Mouse (Mus musculus): Measurements from ENCODE around the gene Diablo. TPM values are rescaled to one million over a fixed set of nuclear protein-coding genes. Genes with fewer than 3 reads are reported as not detected.
A peak's percentile ranks its signal among the peaks of the same experiment; 100 is the strongest.
"Not testable (repeated sequence)": the region's sequence is repeated elsewhere in the genome, so short reads cannot be mapped to it uniquely, and the experiment has no call there.

The Diablo gene
- polyA plus RNA-seq, 1 experiment from 2014 or later, result 120 TPM

DNA sequence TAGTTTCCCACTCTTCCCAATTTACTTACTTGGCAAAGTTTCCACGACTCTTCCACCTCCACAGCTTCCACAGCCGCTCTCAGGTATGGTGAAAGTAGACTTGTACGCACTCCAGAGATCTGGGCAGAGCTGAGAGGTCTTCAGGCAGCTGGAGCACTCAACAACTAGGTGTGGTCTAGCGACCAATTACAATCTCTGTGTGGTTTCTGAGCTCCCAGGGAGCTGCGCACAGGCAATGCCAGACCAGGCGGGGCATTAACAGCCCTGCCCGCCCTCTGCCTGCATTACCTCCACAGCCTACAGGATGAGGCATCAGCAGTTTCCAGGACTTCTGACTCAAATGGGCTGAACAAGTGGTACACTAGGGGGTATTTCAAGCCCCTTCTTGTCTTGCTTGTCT is 1.3 kb upstream of the Diablo start, which contains the start of gene Gm49027:
TSS of gene Gm49027 (minus strand) at position 208 of the 400 bp plus-strand sequence.
- H3K4me1 ChIP-seq (replicated peaks), result peaks cover 35% of the 10 kb centered on the region
- H3K9ac ChIP-seq (replicated peaks), result peak within 1 kb of the TSS; percentile 27; the same call in 1 of the 2 replicates
- 80% methylated on average over 7 of the region's 7 CpGs for WGBS
- no peak for ATAC-seq (ENCODE audit: insufficient number of reproducible peaks, insufficient read depth, low FRiP score, low TSS enrichment, low read depth)
- H3K36me3 ChIP-seq, result peaks cover 27% of the 10 kb centered on the region
- H3K27me3 ChIP-seq, result no peaks in the 10 kb centered on the region
- no peak within 1 kb of the TSS for H3K27ac ChIP-seq
- H3K4me3 ChIP-seq (replicated peaks), result peak within 1 kb of the TSS; percentile 92
- H3K4me2 ChIP-seq, result peak within 1 kb of the TSS; percentile 88
- H3K9me3 ChIP-seq, result no peaks in the 10 kb centered on the region

DNA sequence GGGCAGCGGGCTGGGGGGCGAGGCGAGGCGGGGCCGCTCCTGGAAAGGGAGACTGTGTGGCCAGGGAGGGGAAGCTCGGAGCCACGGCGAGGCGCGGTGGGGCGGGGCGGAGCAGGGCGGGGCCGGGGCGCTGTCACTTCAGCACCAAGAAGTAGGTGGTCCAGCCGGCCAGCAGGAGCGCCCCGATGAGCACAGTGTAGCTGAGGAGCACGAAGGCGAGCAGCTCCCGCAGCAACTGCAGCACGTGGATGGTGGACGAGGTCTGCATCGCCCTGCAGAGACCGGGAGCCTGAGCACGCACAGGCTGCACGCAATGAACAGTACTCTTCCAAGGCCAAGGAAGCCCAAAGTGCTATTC is 396 bp upstream of the Diablo start:
- H3K9ac ChIP-seq (replicated peaks), result peak overlapping the region; percentile 27; the same call in 1 of the 2 replicates
- peaks cover 24% of the 10 kb centered on the region for H3K36me3 ChIP-seq
- H3K27me3 ChIP-seq, result no peaks in the 10 kb centered on the region
- H3K9me3 ChIP-seq, result no peaks in the 10 kb centered on the region
- H3K4me3 ChIP-seq (replicated peaks), result peak overlapping the region; percentile 92
- peaks cover 35% of the 10 kb centered on the region for H3K4me1 ChIP-seq (replicated peaks)
- peak overlapping the region; percentile 88 for H3K4me2 ChIP-seq
- WGBS, result under 1% methylated on average over 23 of the region's 27 CpGs
- H3K27ac ChIP-seq, result no peak overlapping the region
- ATAC-seq (ENCODE audit: insufficient number of reproducible peaks, insufficient read depth, low FRiP score, low TSS enrichment, low read depth), result peak; percentile 95

- H3K36me3 ChIP-seq, result peaks cover 28% of the 10 kb centered on the region
- H3K4me2 ChIP-seq, result 0 out of 2 replicates have a peak overlapping the region, but pooled peaks have one; percentile 88
- H3K9me3 ChIP-seq, result no peaks in the 10 kb centered on the region
- H3K4me3 ChIP-seq (replicated peaks), result no peak overlapping the region
- no peak overlapping the region for H3K27ac ChIP-seq
- H3K4me1 ChIP-seq (replicated peaks), result peaks cover 35% of the 10 kb centered on the region
- ATAC-seq (ENCODE audit: insufficient number of reproducible peaks, insufficient read depth, low FRiP score, low TSS enrichment, low read depth), result no peak
- 0 out of 2 replicates have a peak overlapping the region, but pooled peaks have one; percentile 9 for H3K9ac ChIP-seq (replicated peaks)
- H3K27me3 ChIP-seq, result no peaks in the 10 kb centered on the region
- WGBS, result 79% methylated on average over 1 of the region's 1 CpGs
Observed at GRCm38 (mm10) chr5:123522166-123522565, 1.8 kb downstream of the Diablo start.

GRCm38 (mm10) chr5:123521621-123522020 is 2.4 kb downstream of the Diablo start:
- H3K27ac ChIP-seq, result peak overlapping the region; percentile 29; the same call in 1 of the 2 replicates
- peaks cover 34% of the 10 kb centered on the region for H3K36me3 ChIP-seq
- 87% methylated on average over 1 of the region's 1 CpGs for WGBS
- H3K9ac ChIP-seq (replicated peaks), result no peak overlapping the region; the same call in 1 of the 2 replicates
- ATAC-seq (ENCODE audit: insufficient number of reproducible peaks, insufficient read depth, low FRiP score, low TSS enrichment, low read depth), result no peak
- no peak overlapping the region for H3K4me3 ChIP-seq (replicated peaks)
- no peaks in the 10 kb centered on the region for H3K9me3 ChIP-seq
- H3K27me3 ChIP-seq, result no peaks in the 10 kb centered on the region
- peaks cover 35% of the 10 kb centered on the region for H3K4me1 ChIP-seq (replicated peaks)
- 0 out of 2 replicates have a peak overlapping the region, but pooled peaks have one; percentile 88 for H3K4me2 ChIP-seq

GRCm38 (mm10) chr5:123520666-123521065 is 3.3 kb downstream of the Diablo start:
- no peak overlapping the region for H3K27ac ChIP-seq
- H3K9ac ChIP-seq (replicated peaks), result no peak overlapping the region
- H3K4me3 ChIP-seq (replicated peaks), result no peak overlapping the region
- H3K36me3 ChIP-seq, result peaks cover 42% of the 10 kb centered on the region
- peaks cover 35% of the 10 kb centered on the region for H3K4me1 ChIP-seq (replicated peaks)
- no peak overlapping the region for H3K4me2 ChIP-seq
- no peaks in the 10 kb centered on the region for H3K9me3 ChIP-seq
- WGBS, result 80% methylated on average over 9 of the region's 9 CpGs
- H3K27me3 ChIP-seq, result no peaks in the 10 kb centered on the region
- ATAC-seq (ENCODE audit: insufficient number of reproducible peaks, insufficient read depth, low FRiP score, low TSS enrichment, low read depth), result no peak

- H3K27me3 ChIP-seq, result no peaks in the 10 kb centered on the region
- peaks cover 83% of the 10 kb centered on the region for H3K36me3 ChIP-seq
- no peak overlapping the region for H3K27ac ChIP-seq
- H3K4me2 ChIP-seq, result no peak overlapping the region
- no peak overlapping the region for H3K4me3 ChIP-seq (replicated peaks)
- no peaks in the 10 kb centered on the region for H3K9me3 ChIP-seq
- no peaks in the 10 kb centered on the region for H3K4me1 ChIP-seq (replicated peaks)
- H3K9ac ChIP-seq (replicated peaks), result no peak overlapping the region
- WGBS, result 88% methylated on average over 5 of the region's 5 CpGs
- ATAC-seq (ENCODE audit: insufficient number of reproducible peaks, insufficient read depth, low FRiP score, low TSS enrichment, low read depth), result no peak
Observed at GRCm38 (mm10) chr5:123514871-123515270, 9.1 kb downstream of the Diablo start.

DNA sequence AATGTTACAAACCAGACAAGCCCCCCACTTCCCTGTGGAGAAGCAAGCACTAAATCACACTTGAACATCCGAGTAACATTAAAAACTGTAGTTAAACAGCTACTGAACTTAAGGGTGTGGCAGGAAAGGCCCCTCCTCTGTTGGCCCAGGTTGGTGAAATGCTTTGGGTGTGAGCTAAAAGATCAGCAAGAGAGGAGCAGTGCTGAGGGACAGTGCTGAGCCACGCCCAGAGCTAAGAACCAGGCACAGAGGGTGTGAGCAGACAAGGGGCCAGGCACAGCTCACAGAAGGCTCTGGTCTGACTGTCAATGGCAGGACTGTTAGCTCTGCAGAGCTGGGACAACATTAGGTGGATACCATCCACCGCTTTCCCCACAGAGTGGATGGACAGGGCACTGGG is 11.9 kb downstream of the Diablo start:
- Histone ChIP-seq H3K9ac (replicated peaks) (no peak overlapping the region), H3K9me3 (no peaks in the 10 kb centered on the region), H3K4me1 (replicated peaks) (peaks cover 14% of the 10 kb centered on the region), H3K4me2 (no peak overlapping the region), H3K36me3 (peaks cover 56% of the 10 kb centered on the region), H3K4me3 (replicated peaks) (no peak overlapping the region), H3K27me3 (peaks cover 19% of the 10 kb centered on the region), H3K27ac (no peak overlapping the region)
- ATAC-seq (ENCODE audit: insufficient number of reproducible peaks, insufficient read depth, low FRiP score, low TSS enrichment, low read depth), result no peak
- 69% methylated on average over 3 of the region's 3 CpGs for WGBS

DNA sequence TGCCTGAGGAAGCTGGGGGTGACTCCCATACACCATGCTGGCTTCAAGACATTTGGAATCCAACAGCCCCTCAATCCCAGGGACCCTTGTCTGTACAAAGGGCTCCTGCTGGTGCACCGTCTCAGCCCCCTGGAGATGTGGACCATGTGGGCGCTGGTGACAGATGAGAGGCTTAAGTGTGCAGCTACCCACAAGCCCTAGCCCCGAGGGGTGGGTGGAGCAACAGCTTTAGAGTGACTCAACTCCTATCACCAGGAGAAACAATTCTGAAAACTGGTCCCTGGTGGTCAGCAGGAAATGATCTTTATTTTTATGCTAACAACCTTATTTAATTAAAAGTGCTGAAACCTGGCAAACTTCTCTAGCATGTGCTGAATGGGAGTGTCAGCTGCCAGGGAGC is 12.6 kb downstream of the Diablo start:
- WGBS, result 84% methylated on average over 3 of the region's 3 CpGs

GRCm38 (mm10) chr5:123510160-123510559 is 13.8 kb downstream of the Diablo start, which contains the start of gene B3gnt4:
B3gnt4 (plus strand) TSS chr5:123510460.
- Histone ChIP-seq H3K27ac (no peak within 1 kb of the TSS), H3K9ac (replicated peaks) (no peak within 1 kb of the TSS), H3K27me3 (peaks cover 29% of the 10 kb centered on the region), H3K36me3 (peaks cover 38% of the 10 kb centered on the region), H3K4me3 (replicated peaks) (peak within 1 kb of the TSS; percentile 57; the same call in 1 of the 2 replicates), H3K4me2 (peak within 1 kb of the TSS; percentile 87), H3K9me3 (no peaks in the 10 kb centered on the region), H3K4me1 (replicated peaks) (peaks cover 14% of the 10 kb centered on the region)
- ATAC-seq (ENCODE audit: insufficient number of reproducible peaks, insufficient read depth, low FRiP score, low TSS enrichment, low read depth), result no peak
- WGBS, result 90% methylated on average over 5 of the region's 5 CpGs

More for the DNA sequence above, 12.6 kb downstream of the Diablo start:
- not testable (repeated sequence) for H3K4me3 ChIP-seq (replicated peaks); ATAC-seq (ENCODE audit: insufficient number of reproducible peaks, insufficient read depth, low FRiP score, low TSS enrichment, low read depth); H3K9ac ChIP-seq (replicated peaks); H3K4me2 ChIP-seq; H3K27ac ChIP-seq; H3K9me3 ChIP-seq
- Histone ChIP-seq H3K27me3 (peaks cover 24% of the 10 kb centered on the region), H3K36me3 (peaks cover 51% of the 10 kb centered on the region), H3K4me1 (replicated peaks) (peaks cover 14% of the 10 kb centered on the region)

DNA sequence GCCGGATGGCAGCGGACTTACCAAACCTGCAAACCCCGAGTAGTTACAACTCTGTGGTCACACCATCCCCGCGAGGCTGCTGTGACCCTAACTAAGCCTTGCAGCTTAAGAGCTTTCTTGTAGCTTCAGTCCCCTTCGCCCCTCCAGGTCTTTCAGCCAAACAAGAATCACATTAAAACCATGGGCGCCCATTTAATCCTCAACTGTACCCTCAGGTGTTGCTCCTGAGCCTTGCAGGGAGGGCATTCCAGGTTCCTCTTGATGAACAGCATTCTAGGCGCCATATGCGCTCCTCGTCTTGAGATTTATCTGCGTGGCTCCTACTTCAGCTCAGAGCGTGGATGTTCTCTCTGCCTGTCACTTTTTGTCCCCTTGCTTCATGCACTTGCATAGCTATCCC is 15.1 kb downstream of the Diablo start:
- Histone ChIP-seq H3K27ac (no peak overlapping the region), H3K9ac (replicated peaks) (peak overlapping the region; percentile 65), H3K9me3 (no peaks in the 10 kb centered on the region), H3K27me3 (peaks cover 36% of the 10 kb centered on the region), H3K4me1 (replicated peaks) (peaks cover 14% of the 10 kb centered on the region), H3K36me3 (peaks cover 28% of the 10 kb centered on the region), H3K4me2 (peak overlapping the region; percentile 87), H3K4me3 (replicated peaks) (peak overlapping the region; percentile 57)
- ATAC-seq (ENCODE audit: insufficient number of reproducible peaks, insufficient read depth, low FRiP score, low TSS enrichment, low read depth), result no peak
- 7% methylated on average over 11 of the region's 12 CpGs for WGBS

DNA sequence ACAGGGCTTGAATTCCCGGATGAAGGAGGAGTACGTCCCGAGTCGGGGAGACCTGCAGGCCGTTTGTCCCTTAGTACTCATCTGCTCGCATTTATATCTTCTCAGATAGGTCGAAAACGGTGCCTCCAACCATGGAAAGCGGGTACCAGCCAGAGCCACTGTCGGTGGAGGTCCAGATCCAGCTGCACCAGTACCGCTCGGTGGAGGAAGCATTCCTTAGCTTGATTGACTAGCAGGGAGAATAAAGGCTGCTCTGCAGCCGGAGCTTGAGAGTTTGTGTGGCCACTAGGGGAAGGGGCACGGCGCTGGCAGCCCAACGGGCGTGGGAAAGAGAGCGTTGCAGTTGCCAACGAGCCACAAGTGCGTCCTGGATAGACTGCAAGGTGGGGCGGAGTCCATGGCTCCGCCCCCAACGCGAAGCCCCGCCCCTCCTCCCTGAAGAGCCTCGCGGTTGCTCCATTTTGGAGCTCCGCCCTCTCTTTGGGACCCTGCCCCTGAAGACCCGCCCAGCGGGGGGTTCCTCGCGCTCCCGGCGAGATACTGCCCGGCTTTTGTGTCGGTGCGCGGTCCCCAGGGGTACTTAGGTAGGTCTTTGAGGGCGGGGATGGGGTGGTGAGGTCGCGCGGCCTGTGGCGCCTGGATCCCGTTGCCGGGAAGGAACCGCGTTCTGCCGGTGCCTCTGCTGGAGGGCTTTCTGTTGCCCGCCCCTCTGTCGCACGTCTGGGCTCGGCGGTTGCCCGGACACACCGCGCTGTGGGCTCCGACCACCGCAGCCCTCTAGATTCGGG is 15.8 kb downstream of the Diablo start:
- Histone ChIP-seq H3K27ac (no peak overlapping the region), H3K36me3 (peaks cover 24% of the 10 kb centered on the region), H3K9ac (replicated peaks) (peak overlapping the region; percentile 65), H3K4me3 (replicated peaks) (peak overlapping the region; percentile 57), H3K27me3 (peaks cover 40% of the 10 kb centered on the region), H3K4me1 (replicated peaks) (peaks cover 14% of the 10 kb centered on the region), H3K4me2 (peak overlapping the region; percentile 87), H3K9me3 (no peaks in the 10 kb centered on the region)
- WGBS, result 2% methylated on average over 58 of the region's 59 CpGs
- peak; percentile 85 for ATAC-seq (ENCODE audit: insufficient number of reproducible peaks, insufficient read depth, low FRiP score, low TSS enrichment, low read depth)
